Comparison of ENCODE assay signal across 12 mouse cellular contexts in the genomic region with DNA sequence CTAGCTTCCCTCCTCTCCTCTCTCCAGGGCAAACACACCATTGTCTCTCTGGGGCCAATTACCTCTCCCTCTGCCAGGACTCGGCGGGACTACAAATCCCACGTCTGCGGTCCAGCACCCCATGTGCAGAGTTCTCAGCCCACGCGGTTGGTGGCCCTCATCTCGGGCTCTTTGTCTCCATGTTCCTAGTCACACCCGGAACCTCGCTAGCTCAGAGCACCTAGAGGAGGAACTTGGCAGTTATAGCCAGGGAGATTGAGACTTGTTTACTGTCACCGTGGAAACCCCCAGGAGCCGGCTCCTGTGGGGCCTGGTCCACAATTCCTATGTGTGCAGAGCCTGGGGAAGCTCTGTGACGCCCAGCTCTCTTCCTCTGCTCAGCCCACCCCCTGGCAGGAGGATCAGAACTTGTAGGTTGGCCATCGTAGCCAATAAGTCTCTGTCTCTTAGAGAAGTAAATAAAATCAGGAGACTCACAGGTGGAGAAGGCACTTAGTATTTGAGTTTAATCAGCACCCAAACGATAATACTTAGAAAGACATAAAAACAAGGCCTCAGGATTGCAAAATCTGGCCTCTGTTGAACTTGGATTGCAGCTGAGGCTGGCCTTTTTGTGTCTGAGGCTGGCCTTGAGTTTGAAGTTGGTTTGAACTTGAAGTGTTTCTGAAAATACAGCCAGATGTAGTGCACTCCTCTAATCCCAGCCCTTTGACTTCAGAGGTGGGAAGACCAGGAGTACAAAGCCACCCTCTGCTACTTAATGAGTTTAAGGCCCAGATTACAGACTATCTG. TPM values are rescaled to one million over a fixed set of nuclear protein-coding genes. Genes with fewer than 3 reads are reported as not detected.
DNase-seq lines count a peak whose midpoint lies in the region; ATAC-seq lines count a peak whose summit lies in the region.
"Had no signal": no experiment of that assay in that cellular context is flagged by ENCODE, and none has a peak within 500 bp of the region (broad histone marks: within the 10 kb centered on the region; RNA-seq: fewer than 3 reads in every experiment).

No protein-coding gene starts in this region.

- no peaks in the 10 kb centered on the region for H3K9me3 ChIP-seq in heart, embryonic 10.5 days
- no peaks in the 10 kb centered on the region for H3K9me3 ChIP-seq in embryonic facial prominence, embryonic 15.5 days (replicated peaks)
- H3K9me3 ChIP-seq: forebrain, embryonic 15.5 days; limb, embryonic 15.5 days had no signal

- intact Hi-C loops in heart, postnatal 14 days (cut with DNase I) = no loop called here

- ATAC-seq in embryonic facial prominence, embryonic 15.5 days (ENCODE audit: insufficient number of reproducible peaks, low FRiP score, low TSS enrichment, low read depth) = peak; percentile 45
- ATAC-seq in megakaryocyte, adult 5-6 weeks (ENCODE audit: poor library complexity, severe bottlenecking) = peak; percentile 87
- ATAC-seq: forebrain, embryonic 15.5 days had no signal

- no peak for DNase-seq in heart, embryonic 10.5 days (ENCODE audit: low spot score)
- DNase-seq in heart, postnatal 14 days = no peak
- peak; percentile 70 for DNase-seq in CD4-positive, CD25-positive, alpha-beta regulatory T cell, adult 2 months (ENCODE audit: low read depth, low spot score)
- DNase-seq in kidney, postnatal 25 days = no peak
- DNase-seq in kidney, adult 8-10 months = no peak
- DNase-seq in layer of hippocampus, postnatal 25 days (ENCODE audit: extremely low spot score in 1 of 2, low spot score in 1 of 2) = no peak

- 0 out of 2 replicates have a peak overlapping the region, but pooled peaks have one; percentile 23 for H3K27ac ChIP-seq in heart, embryonic 10.5 days
- no peak overlapping the region for H3K27ac ChIP-seq in embryonic facial prominence, embryonic 15.5 days (replicated peaks)
- H3K27ac ChIP-seq: forebrain, embryonic 15.5 days; layer of hippocampus, adult 2 months; limb, embryonic 15.5 days had no signal

- H3K4me2 ChIP-seq in embryonic facial prominence, embryonic 15.5 days (replicated peaks) = no peak overlapping the region
- H3K4me2 ChIP-seq: forebrain, embryonic 15.5 days; limb, embryonic 15.5 days had no signal

- H3K4me3 ChIP-seq in heart, embryonic 10.5 days = no peak overlapping the region
- no peak overlapping the region for H3K4me3 ChIP-seq in embryonic facial prominence, embryonic 15.5 days (replicated peaks)
- H3K4me3 ChIP-seq: forebrain, embryonic 15.5 days; layer of hippocampus, adult 2 months; limb, embryonic 15.5 days had no signal

- peaks cover 17% of the 10 kb centered on the region for H3K4me1 ChIP-seq in heart, embryonic 10.5 days
- no peaks in the 10 kb centered on the region for H3K4me1 ChIP-seq in embryonic facial prominence, embryonic 15.5 days
- H3K4me1 ChIP-seq: forebrain, embryonic 15.5 days; limb, embryonic 15.5 days had no signal

- H3K9ac ChIP-seq in embryonic facial prominence, embryonic 15.5 days = no peak overlapping the region
- H3K9ac ChIP-seq: forebrain, embryonic 15.5 days; limb, embryonic 15.5 days had no signal

- H3K27me3 ChIP-seq in heart, embryonic 10.5 days (ENCODE audit: insufficient read depth, poor library complexity, severe bottlenecking) = no peaks in the 10 kb centered on the region
- H3K27me3 ChIP-seq in embryonic facial prominence, embryonic 15.5 days = no peaks in the 10 kb centered on the region
- H3K27me3 ChIP-seq: forebrain, embryonic 15.5 days; limb, embryonic 15.5 days had no signal

- WGBS in heart, embryonic 10.5 days = 60% methylated on average over 14 of the region's 14 CpGs
- 66% methylated on average over 14 of the region's 14 CpGs for WGBS in embryonic facial prominence, embryonic 15.5 days

- H3K36me3 ChIP-seq in heart, embryonic 10.5 days = no peaks in the 10 kb centered on the region
- no peaks in the 10 kb centered on the region for H3K36me3 ChIP-seq in embryonic facial prominence, embryonic 15.5 days
- H3K36me3 ChIP-seq: forebrain, embryonic 15.5 days; limb, embryonic 15.5 days had no signal

RNA-seq across cellular contexts. Expression of a gene that starts 8.6 kb away (rescaled TPM):
- 660 and 767 TPM in 2 replicates for polyA plus RNA-seq in heart, embryonic 10.5 days (2016; fragmentation: Nextera tagmentation; extraction: Ambion mirVana)
- total RNA-seq in heart, postnatal 14 days (2021) = 100 to 1,000 TPM; 228 to 255 TPM
- polyA plus RNA-seq in embryonic facial prominence, embryonic 15.5 days (2015; fragmentation: Nextera tagmentation; extraction: Ambion mirVana) = 585 and 603 TPM in 2 replicates
- total RNA-seq in megakaryocyte, adult 5-6 weeks (2015) = 648 and 668 TPM in 2 replicates
- total RNA-seq in megakaryocyte, adult 5-6 weeks (2017) = 1,188 and 1,238 TPM in 2 replicates
- total RNA-seq in layer of hippocampus, postnatal 25 days (2021) = 100 to 1,000 TPM; 112 to 124 TPM

RNA-seq across cellular contexts. Expression of a gene that starts 29.7 kb away (rescaled TPM):
- polyA plus RNA-seq in heart, embryonic 10.5 days (2016; fragmentation: Nextera tagmentation; extraction: Ambion mirVana) = 4.2 and 6.3 TPM in 2 replicates
- 1 to 10 TPM in 1 of 2 experiments, under 1 TPM in 1; 0.22 to 1.1 TPM for total RNA-seq in heart, postnatal 14 days (2021)
- polyA plus RNA-seq in embryonic facial prominence, embryonic 15.5 days (2015; fragmentation: Nextera tagmentation; extraction: Ambion mirVana) = 7.6 and 9.8 TPM in 2 replicates
- total RNA-seq in megakaryocyte, adult 5-6 weeks (2015) = 0.40 and 0.43 TPM in 2 replicates
- not detected in 2 replicates for total RNA-seq in megakaryocyte, adult 5-6 weeks (2017)
- 10 to 100 TPM; 37.1 to 38.7 TPM for total RNA-seq in layer of hippocampus, postnatal 25 days (2021)

RNA-seq across cellular contexts. Expression of a gene that starts 45.9 kb away (rescaled TPM):
- 2.2 and 4.1 TPM in 2 replicates for polyA plus RNA-seq in heart, embryonic 10.5 days (2016; fragmentation: Nextera tagmentation; extraction: Ambion mirVana)
- not detected for total RNA-seq in heart, postnatal 14 days (2021)
- 3.4 and 4.4 TPM in 2 replicates for polyA plus RNA-seq in embryonic facial prominence, embryonic 15.5 days (2015; fragmentation: Nextera tagmentation; extraction: Ambion mirVana)
- not detected in 2 replicates for total RNA-seq in megakaryocyte, adult 5-6 weeks (2015)
- not detected in 2 replicates for total RNA-seq in megakaryocyte, adult 5-6 weeks (2017)
- not detected for total RNA-seq in layer of hippocampus, postnatal 25 days (2021)
- total RNA-seq: adrenal gland, postnatal 36 days; layer of hippocampus, adult 2 months had no signal

RNA-seq across cellular contexts. Expression of a gene that starts 50.6 kb away (rescaled TPM):
- 58.5 and 73.6 TPM in 2 replicates for polyA plus RNA-seq in heart, embryonic 10.5 days (2016; fragmentation: Nextera tagmentation; extraction: Ambion mirVana)
- 10 to 100 TPM; 30.2 to 32.0 TPM for total RNA-seq in heart, postnatal 14 days (2021)
- polyA plus RNA-seq in embryonic facial prominence, embryonic 15.5 days (2015; fragmentation: Nextera tagmentation; extraction: Ambion mirVana) = 123 TPM in 2 replicates
- 15.5 and 17.3 TPM in 2 replicates for total RNA-seq in megakaryocyte, adult 5-6 weeks (2015)
- total RNA-seq in megakaryocyte, adult 5-6 weeks (2017) = 13.4 and 14.1 TPM in 2 replicates
- 10 to 100 TPM; 48.0 to 50.8 TPM for total RNA-seq in layer of hippocampus, postnatal 25 days (2021)

Comparison
In these comparisons a context has a peak if more than half of its experiments do, and no peak if none do; other contexts are left out.
1. RNA of a gene that starts 29.7 kb away (total RNA-seq): 37.1 to 38.7 TPM in layer of hippocampus, postnatal 25 days; 0.22 to 1.1 TPM in heart, postnatal 14 days and 0.40 to 0.43 TPM in megakaryocyte, adult 5-6 weeks; every median in the first group is over 10 times any median in the second.